Mouse (Mus musculus) ES-Bruce4 (cell line): ENCODE data around the gene Vat1. TPM values are rescaled to one million over a fixed set of nuclear protein-coding genes. Genes with fewer than 3 reads are reported as not detected.
A peak's percentile ranks its signal among the peaks of the same experiment; 100 is the strongest.
"Not testable (repeated sequence)": the region's sequence is repeated elsewhere in the genome, so short reads cannot be mapped to it uniquely, and the experiment has no call there.

Source experiments
- H3K27ac ChIP-seq: 2 replicates; pipeline ENCODE4 v1.5.1; 2012; ENCODE audit warnings: low read length, inconsistent platforms; ENCODE audit not compliant: insufficient read depth
- H3K27me3 ChIP-seq: 2 replicates; pipeline ENCODE4 v1.6.1; 2012; ENCODE audit warnings: mild to moderate bottlenecking, low read length, inconsistent platforms; ENCODE audit not compliant: control insufficient read depth, poor library complexity, insufficient read depth, severe bottlenecking
- H3K36me3 ChIP-seq: 2 replicates; pipeline ENCODE4 v1.6.1; 2012; ENCODE audit warnings: inconsistent platforms, mild to moderate bottlenecking, low read length, moderate library complexity; ENCODE audit not compliant: control insufficient read depth, poor library complexity, insufficient read depth, severe bottlenecking
- H3K4me1 ChIP-seq: one replicate; pipeline ENCODE4 v1.8.1; 2011; ENCODE audit warnings: low read length; ENCODE audit not compliant: control insufficient read depth, insufficient read depth
- H3K4me3 ChIP-seq: 2 replicates; pipeline ENCODE4 v1.5.1; 2011; ENCODE audit warnings: low read depth, mild to moderate bottlenecking, low read length
- H3K9ac ChIP-seq: 2 replicates; pipeline ENCODE4 v1.6.1; 2012; ENCODE audit warnings: low read depth, mild to moderate bottlenecking, inconsistent platforms; ENCODE audit not compliant: poor library complexity, severe bottlenecking
- H3K9me3 ChIP-seq: replicated peaks from 2 replicates; pipeline ENCODE4 v1.6.1; 2012; ENCODE audit warnings: mild to moderate bottlenecking, low read length, inconsistent platforms; ENCODE audit not compliant: control insufficient read depth, poor library complexity, insufficient read depth, severe bottlenecking
- CTCF ChIP-seq: IDR thresholded peaks from one replicate; pipeline ENCODE4 v1.8.1; 2011; ENCODE audit warnings: low read depth, low read length
- EP300 ChIP-seq: IDR thresholded peaks from 2 replicates; pipeline ENCODE4 v1.6.1; 2011; ENCODE audit warnings: low read depth, low read length; ENCODE audit not compliant: insufficient read depth
- POLR2A ChIP-seq: IDR thresholded peaks from one replicate; pipeline ENCODE4 v1.8.1; 2011; ENCODE audit warnings: low read length; ENCODE audit not compliant: insufficient read depth
- polyA plus RNA-seq: library from polyadenylated mRNA; stranded (reverse); fragments of >200 nt; gene quantifications from 2 replicates; pipeline ENCODE4 v1.2.4, GENCODE M21; 2011; ENCODE audit warnings: low read depth; ENCODE audit not compliant: missing spikeins, insufficient read depth, insufficient read length

Gene Vat1
- polyA plus RNA-seq, 1 experiment, result 91.2 TPM

DNA sequence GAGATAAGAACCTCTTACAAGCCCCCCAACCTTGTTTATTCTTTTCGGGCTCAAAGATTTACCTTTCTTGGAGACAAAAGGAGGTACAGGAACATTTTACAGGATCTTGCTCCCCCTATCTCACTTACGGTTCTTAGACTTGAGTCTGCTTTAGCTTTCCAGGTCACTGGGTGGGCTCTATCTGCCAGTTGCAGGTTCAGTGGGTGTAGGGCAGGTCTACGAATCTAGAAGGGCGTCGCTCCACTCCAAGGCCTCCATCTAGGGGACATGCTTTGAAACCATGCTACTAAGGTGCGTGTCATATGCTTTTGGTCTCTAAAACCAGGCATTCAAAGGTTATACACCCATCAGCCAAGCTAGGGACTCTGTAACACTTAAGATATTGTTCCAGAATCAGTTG is 18.2 kb upstream of the Vat1 start:
- TF ChIP-seq EP300, result no peak
- no peak for TF ChIP-seq CTCF
- no peak for TF ChIP-seq POLR2A
- H3K4me1 ChIP-seq, result peaks cover 6% of the 10 kb centered on the region
- no peak overlapping the region for H3K9ac ChIP-seq
- no peaks in the 10 kb centered on the region for H3K27me3 ChIP-seq
- peaks cover 21% of the 10 kb centered on the region for H3K36me3 ChIP-seq
- peak overlapping the region; percentile 63 for H3K27ac ChIP-seq
- H3K4me3 ChIP-seq, result no peak overlapping the region
- H3K9me3 ChIP-seq, result no peaks in the 10 kb centered on the region

DNA sequence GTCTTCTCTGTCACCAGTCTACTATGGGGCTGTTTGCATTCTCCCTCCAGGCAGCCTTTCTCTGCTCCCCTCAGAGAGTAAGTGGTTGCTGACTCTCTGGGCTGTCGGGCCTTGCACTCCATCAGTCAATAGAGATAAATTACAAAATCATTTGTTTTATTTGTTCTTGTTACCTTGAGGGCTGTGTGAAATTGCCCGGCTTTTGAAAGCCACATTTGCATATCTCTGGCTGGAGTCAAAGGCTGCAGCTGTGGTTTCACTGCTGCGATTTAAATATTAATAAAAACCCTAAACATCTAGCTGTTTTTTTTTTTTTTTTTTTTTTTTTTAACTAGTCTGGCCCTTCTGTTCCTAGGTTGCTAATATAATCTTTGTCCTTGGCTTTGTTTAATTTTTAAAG is 17.8 kb upstream of the Vat1 start:
- Histone ChIP-seq H3K9me3 (no peaks in the 10 kb centered on the region), H3K27ac (no peak overlapping the region), H3K27me3 (no peaks in the 10 kb centered on the region), H3K4me3 (no peak overlapping the region), H3K36me3 (peaks cover 18% of the 10 kb centered on the region), H3K4me1 (peaks cover 6% of the 10 kb centered on the region), H3K9ac (no peak overlapping the region)
- TF ChIP-seq POLR2A (no peak), CTCF (no peak), EP300 (no peak)

DNA sequence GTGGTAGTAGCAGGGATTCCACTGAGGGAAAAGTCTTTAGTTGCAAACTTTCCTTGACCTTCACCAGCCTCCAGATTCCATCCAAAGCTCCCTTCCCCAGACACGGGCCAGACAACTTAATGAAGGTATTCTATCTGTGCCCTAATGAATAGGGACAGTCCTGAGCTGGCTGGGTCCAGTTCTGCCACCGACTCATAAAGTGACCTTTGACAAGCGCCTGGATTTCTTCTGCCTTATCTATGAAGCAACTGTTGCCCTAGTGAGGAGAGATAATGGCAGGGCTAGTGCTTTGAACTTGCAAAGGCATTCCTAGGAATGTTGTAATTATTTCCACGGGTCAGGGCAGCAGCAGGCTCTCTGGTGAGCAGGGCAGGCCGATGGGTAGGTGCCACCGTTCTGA is 14.9 kb upstream of the Vat1 start:
- Histone ChIP-seq H3K27me3 (no peaks in the 10 kb centered on the region), H3K9ac (no peak overlapping the region), H3K36me3 (no peaks in the 10 kb centered on the region), H3K9me3 (no peaks in the 10 kb centered on the region), H3K4me3 (no peak overlapping the region), H3K27ac (no peak overlapping the region), H3K4me1 (peaks cover 9% of the 10 kb centered on the region)
- TF ChIP-seq EP300, result no peak
- TF ChIP-seq POLR2A, result no peak

DNA sequence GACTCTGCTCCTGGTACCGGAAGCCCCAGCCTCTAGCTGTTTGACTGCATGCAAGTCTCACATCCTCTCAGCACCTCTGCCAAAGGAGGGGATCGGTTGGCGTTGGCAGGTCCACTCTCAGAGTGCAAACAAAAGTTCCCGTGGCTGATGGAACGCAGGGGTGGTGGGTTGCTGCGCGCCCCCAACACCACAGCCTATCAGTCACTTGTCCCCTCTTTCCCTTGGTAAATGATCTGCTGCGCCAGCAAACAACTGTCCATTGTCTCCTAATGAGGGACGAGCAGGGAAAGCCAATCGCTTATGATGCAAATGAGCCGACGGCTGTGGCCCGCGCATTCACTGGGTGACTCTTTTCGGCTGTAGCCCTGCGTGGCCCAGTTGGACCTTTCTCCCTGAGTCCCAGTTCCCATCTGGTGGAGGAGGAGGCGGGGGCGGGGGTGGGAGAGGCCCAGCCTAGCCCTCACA is 13.2 kb upstream of the Vat1 start:
- H3K27ac ChIP-seq, result peak overlapping the region; percentile 18
- H3K9ac ChIP-seq, result peak overlapping the region; percentile 3; the same call in 1 of the 2 replicates
- H3K4me1 ChIP-seq, result peaks cover 9% of the 10 kb centered on the region
- no peaks in the 10 kb centered on the region for H3K36me3 ChIP-seq
- no peaks in the 10 kb centered on the region for H3K27me3 ChIP-seq
- TF ChIP-seq EP300, result peak; percentile 76; the same call in 1 of the 2 replicates
- no peak for TF ChIP-seq POLR2A
- no peaks in the 10 kb centered on the region for H3K9me3 ChIP-seq
- peak overlapping the region; percentile 30 for H3K4me3 ChIP-seq

DNA sequence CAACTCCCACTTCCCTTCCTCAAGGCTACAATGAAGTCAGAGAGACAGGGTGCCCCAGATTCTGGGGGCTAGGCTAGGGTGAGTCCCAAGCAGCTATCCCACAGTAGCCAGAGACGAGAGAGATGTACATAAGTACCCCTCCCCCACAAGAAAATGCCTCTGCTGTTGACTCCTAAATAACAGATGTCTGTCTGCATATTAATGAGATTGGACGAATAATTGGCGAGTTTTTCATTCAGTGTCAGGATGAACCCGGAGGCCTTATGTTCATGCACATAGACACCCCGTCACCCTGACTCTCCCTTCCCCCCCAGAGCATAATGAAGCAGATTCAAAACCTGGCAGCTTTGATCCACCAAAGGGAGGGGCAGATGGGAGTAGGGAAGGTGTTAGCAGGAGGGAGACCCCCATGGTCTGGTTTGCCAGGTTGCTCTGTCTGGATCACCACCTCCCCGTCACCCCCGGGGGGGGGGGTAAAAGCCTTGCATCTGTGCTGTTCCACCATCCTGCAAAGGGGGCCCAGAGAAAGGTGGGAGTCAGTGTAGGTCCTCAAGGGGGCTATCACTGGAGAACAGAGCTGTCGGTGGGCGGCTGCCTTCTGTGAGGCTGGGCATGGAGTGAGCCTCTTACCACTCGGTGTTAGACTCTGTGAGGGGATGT is 11.7 kb upstream of the Vat1 start:
- no peak overlapping the region for H3K27ac ChIP-seq
- no peak for TF ChIP-seq POLR2A
- no peaks in the 10 kb centered on the region for H3K9me3 ChIP-seq
- no peak overlapping the region for H3K9ac ChIP-seq
- no peaks in the 10 kb centered on the region for H3K36me3 ChIP-seq
- no peak overlapping the region for H3K4me3 ChIP-seq
- H3K27me3 ChIP-seq, result no peaks in the 10 kb centered on the region
- peaks cover 9% of the 10 kb centered on the region for H3K4me1 ChIP-seq

DNA sequence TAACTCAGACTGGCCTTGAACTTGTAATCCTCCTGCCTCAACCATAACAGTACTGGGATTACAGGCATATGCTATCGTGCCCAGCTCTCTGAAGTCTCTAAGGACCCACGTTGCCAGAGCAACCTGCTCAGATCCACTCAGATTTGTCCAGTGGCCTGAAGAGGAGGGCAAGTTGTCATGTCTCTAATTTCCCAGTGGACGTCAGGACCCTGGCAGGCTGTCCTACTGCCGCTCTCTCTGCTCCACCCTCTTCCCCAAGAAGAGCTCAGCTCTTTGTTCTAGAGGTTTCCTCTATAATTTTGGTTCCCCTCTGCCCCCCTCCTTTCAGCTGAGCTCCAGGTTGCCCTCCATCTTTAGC is 11.1 kb upstream of the Vat1 start:
- peaks cover 9% of the 10 kb centered on the region for H3K4me1 ChIP-seq
- no peaks in the 10 kb centered on the region for H3K27me3 ChIP-seq
- H3K9me3 ChIP-seq, result no peaks in the 10 kb centered on the region
- H3K4me3 ChIP-seq, result no peak overlapping the region
- no peak for TF ChIP-seq POLR2A
- TF ChIP-seq CTCF, result no peak
- no peak for TF ChIP-seq EP300
- H3K9ac ChIP-seq, result no peak overlapping the region
- no peaks in the 10 kb centered on the region for H3K36me3 ChIP-seq
- no peak overlapping the region for H3K27ac ChIP-seq

DNA sequence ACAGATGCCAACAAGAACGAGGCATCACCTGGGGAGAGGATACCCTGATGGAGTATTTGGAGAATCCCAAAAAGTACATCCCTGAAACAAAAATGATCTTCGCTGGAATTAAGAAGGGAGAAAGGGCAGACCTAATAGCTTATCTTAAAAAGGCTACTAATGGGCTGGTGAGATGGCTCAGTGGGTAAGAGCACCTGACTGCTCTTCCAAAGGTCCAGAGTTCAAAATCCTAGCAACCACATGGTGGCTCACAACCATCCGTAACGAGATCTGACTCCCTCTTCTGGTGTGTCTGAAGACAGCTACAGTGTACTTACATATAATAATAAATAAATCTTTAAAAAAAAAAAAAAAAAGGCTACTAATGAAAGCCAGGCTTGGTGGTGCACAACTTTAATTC is 10.3 kb upstream of the Vat1 start:
- not testable (repeated sequence) for H3K27me3 ChIP-seq, H3K36me3 ChIP-seq, H3K4me1 ChIP-seq, H3K4me3 ChIP-seq, H3K9me3 ChIP-seq, H3K27ac ChIP-seq, H3K9ac ChIP-seq
